Mouse (Mus musculus): ENCODE data around the gene Pde4b. TPM values are rescaled to one million over a fixed set of nuclear protein-coding genes. Genes with fewer than 3 reads are reported as not detected.
"Not testable (repeated sequence)": the region's sequence is repeated elsewhere in the genome, so short reads cannot be mapped to it uniquely, and the experiment has no call there.

The Pde4b gene
- 42.1 and 44.5 TPM in 2 replicates for polyA plus RNA-seq (2015; fragmentation: Nextera tagmentation; extraction: Ambion mirVana)

GRCm38 (mm10) chr4:102087091-102087565, at the start of gene Pde4b:
TSS of gene Pde4b (plus strand) at chr4:102087543.
- DNase-seq (ENCODE audit: low spot score) = no peak

GRCm38 (mm10) chr4:102040190-102040589, 47.2 kb upstream of the Pde4b start:
- Histone ChIP-seq H3K4me3 (ENCODE audit: low read depth, low read length) (no peak overlapping the region), H3K27ac (ENCODE audit: low read length) (no peak overlapping the region), H3K4me2 (replicated peaks; ENCODE audit: low read depth, low read length) (no peak overlapping the region), H3K27me3 (replicated peaks; ENCODE audit: insufficient read depth, low read length) (no peaks in the 10 kb centered on the region), H3K4me1 (ENCODE audit: insufficient read depth, low read depth, low read length) (no peaks in the 10 kb centered on the region), H3K9me3 (ENCODE audit: low read length) (no peaks in the 10 kb centered on the region), H3K36me3 (ENCODE audit: insufficient read depth, low read length) (no peaks in the 10 kb centered on the region), H3K9ac (replicated peaks; ENCODE audit: low read depth) (no peak overlapping the region)
- TF ChIP-seq EP300 (IDR thresholded peaks at IDR 0.05) (no peak), CTCF (IDR thresholded peaks at IDR 0.05) (no peak)
- ATAC-seq (no peak), DNase-seq (ENCODE audit: low spot score) (no peak)
- WGBS = 73% methylated on average over 3 of the region's 3 CpGs

More at GRCm38 (mm10) chr4:102087091-102087565, at the start of gene Pde4b:
- 5% methylated on average over 11 of the region's 11 CpGs for WGBS
- Histone ChIP-seq H3K4me1 (ENCODE audit: insufficient read depth, low read depth, low read length) (0 out of 2 replicates have a peak, but pooled peaks cover 6% of the 10 kb centered on the region), H3K9me3 (ENCODE audit: low read length) (no peaks in the 10 kb centered on the region), H3K27me3 (replicated peaks; ENCODE audit: insufficient read depth, low read length) (peaks cover 25% of the 10 kb centered on the region), H3K4me2 (replicated peaks; ENCODE audit: low read depth, low read length) (peak within 1 kb of the TSS; percentile 54), H3K9ac (replicated peaks; ENCODE audit: low read depth) (no peak within 1 kb of the TSS), H3K36me3 (ENCODE audit: insufficient read depth, low read length) (no peaks in the 10 kb centered on the region), H3K27ac (ENCODE audit: low read length) (no peak within 1 kb of the TSS), H3K4me3 (ENCODE audit: low read depth, low read length) (peak within 1 kb of the TSS; percentile 27; the same call in 1 of the 2 replicates)
- no peak for ATAC-seq
- no peak for TF ChIP-seq CTCF (IDR thresholded peaks at IDR 0.05)
- no peak for TF ChIP-seq EP300 (IDR thresholded peaks at IDR 0.05)

- Histone ChIP-seq H3K4me2 (replicated peaks; ENCODE audit: low read depth, low read length) (no peak overlapping the region), H3K4me1 (ENCODE audit: insufficient read depth, low read depth, low read length) (no peaks in the 10 kb centered on the region), H3K9me3 (ENCODE audit: low read length) (no peaks in the 10 kb centered on the region), H3K9ac (replicated peaks; ENCODE audit: low read depth) (no peak overlapping the region), H3K27me3 (replicated peaks; ENCODE audit: insufficient read depth, low read length) (no peaks in the 10 kb centered on the region), H3K36me3 (ENCODE audit: insufficient read depth, low read length) (no peaks in the 10 kb centered on the region), H3K4me3 (ENCODE audit: low read depth, low read length) (no peak overlapping the region), H3K27ac (ENCODE audit: low read length) (peak overlapping the region; percentile 51)
- WGBS = 44% methylated on average over 6 of the region's 6 CpGs
- TF ChIP-seq CTCF (IDR thresholded peaks at IDR 0.05) (no peak), EP300 (IDR thresholded peaks at IDR 0.05) (peak; percentile 77)
- ATAC-seq = peak; percentile 83
- DNase-seq (ENCODE audit: low spot score) = peak; percentile 57
These were observed 41.9 kb upstream of the Pde4b start for GRCm38 (mm10) chr4:102045183-102046140.

- not testable (repeated sequence) for H3K4me2 ChIP-seq (replicated peaks; ENCODE audit: low read depth, low read length)
These were observed 38.0 kb upstream of the Pde4b start for GRCm38 (mm10) chr4:102049368-102049767.

GRCm38 (mm10) chr4:102061322-102061721, 26.0 kb upstream of the Pde4b start:
- ATAC-seq (no peak), DNase-seq (ENCODE audit: low spot score) (no peak)
- Histone ChIP-seq H3K27me3 (replicated peaks; ENCODE audit: insufficient read depth, low read length) (no peaks in the 10 kb centered on the region), H3K36me3 (ENCODE audit: insufficient read depth, low read length) (no peaks in the 10 kb centered on the region), H3K4me3 (ENCODE audit: low read depth, low read length) (no peak overlapping the region), H3K9ac (replicated peaks; ENCODE audit: low read depth) (no peak overlapping the region), H3K4me2 (replicated peaks; ENCODE audit: low read depth, low read length) (no peak overlapping the region), H3K9me3 (ENCODE audit: low read length) (no peaks in the 10 kb centered on the region), H3K4me1 (ENCODE audit: insufficient read depth, low read depth, low read length) (no peaks in the 10 kb centered on the region), H3K27ac (ENCODE audit: low read length) (no peak overlapping the region)
- 88% methylated on average over 2 of the region's 2 CpGs for WGBS
- TF ChIP-seq CTCF (IDR thresholded peaks at IDR 0.05) (no peak), EP300 (IDR thresholded peaks at IDR 0.05) (no peak)

More at GRCm38 (mm10) chr4:102049368-102049767, 38.0 kb upstream of the Pde4b start:
- H3K27me3 ChIP-seq (replicated peaks; ENCODE audit: insufficient read depth, low read length); H3K27ac ChIP-seq (ENCODE audit: low read length); DNase-seq (ENCODE audit: low spot score); H3K4me3 ChIP-seq (ENCODE audit: low read depth, low read length); H3K4me1 ChIP-seq (ENCODE audit: insufficient read depth, low read depth, low read length); H3K9ac ChIP-seq (replicated peaks; ENCODE audit: low read depth); H3K9me3 ChIP-seq (ENCODE audit: low read length); H3K36me3 ChIP-seq (ENCODE audit: insufficient read depth, low read length): not testable (repeated sequence)
- ATAC-seq = peak; percentile 74
- WGBS = 95% methylated on average over 14 of the region's 14 CpGs

- Histone ChIP-seq H3K27ac (ENCODE audit: low read length) (no peak overlapping the region), H3K27me3 (replicated peaks; ENCODE audit: insufficient read depth, low read length) (no peaks in the 10 kb centered on the region), H3K4me1 (ENCODE audit: insufficient read depth, low read depth, low read length) (no peaks in the 10 kb centered on the region), H3K4me2 (replicated peaks; ENCODE audit: low read depth, low read length) (no peak overlapping the region), H3K9me3 (ENCODE audit: low read length) (no peaks in the 10 kb centered on the region), H3K9ac (replicated peaks; ENCODE audit: low read depth) (no peak overlapping the region), H3K36me3 (ENCODE audit: insufficient read depth, low read length) (no peaks in the 10 kb centered on the region), H3K4me3 (ENCODE audit: low read depth, low read length) (no peak overlapping the region)
- TF ChIP-seq CTCF (IDR thresholded peaks at IDR 0.05) = no peak
- TF ChIP-seq EP300 (IDR thresholded peaks at IDR 0.05) = no peak
- 81% methylated on average over 2 of the region's 2 CpGs for WGBS
- ATAC-seq (no peak), DNase-seq (ENCODE audit: low spot score) (no peak)
These were observed 18.0 kb upstream of the Pde4b start for GRCm38 (mm10) chr4:102069314-102069713.

Data from lung, postnatal 0 days (tissue).